Mouse (Mus musculus) small intestine, adult 2 months (tissue): ENCODE measurements around the gene Cyren.

ENCODE experiments used
- CTCF ChIP-seq: fragments of 200-500 bp; IDR thresholded peaks from 2 replicates; pipeline ENCODE4 v1.5.1; 2012; ENCODE audit warnings: low read depth, mild to moderate bottlenecking, control low read depth, inconsistent platforms, low read length, moderate library complexity, mixed read lengths; ENCODE audit not compliant: insufficient replicate concordance, insufficient read length; ENCODE audit errors: extremely low read depth
- POLR2A ChIP-seq: fragments of 200-500 bp; IDR thresholded peaks from 2 replicates; pipeline ENCODE4 v1.6.1; 2012; ENCODE audit warnings: low read depth, mild to moderate bottlenecking, control low read depth, inconsistent platforms, low read length, moderate library complexity

GRCm38 (mm10) chr6:34824406-34824805 is 53.5 kb downstream of the Cyren start:
- no peak for TF ChIP-seq CTCF
- no peak for TF ChIP-seq POLR2A
